Mouse (Mus musculus) layer of hippocampus, adult 8-10 months (tissue): ENCODE measurements at regions not wholly inside any gene's neighbourhood (a gene's known extent, or its start where the extent isn't known, plus 50 kb on each side); places are given as distances from the start of the nearest gene placed in this dataset.
A peak's percentile ranks its signal among the peaks of the same experiment; 100 is the strongest.

ENCODE experiments used
- DNase-seq, 2 experiments: peaks; one replicate each; pipeline ENCODE4 v3.0.0; 2022; ENCODE audit warnings: low spot score in 2 of 2

DNA sequence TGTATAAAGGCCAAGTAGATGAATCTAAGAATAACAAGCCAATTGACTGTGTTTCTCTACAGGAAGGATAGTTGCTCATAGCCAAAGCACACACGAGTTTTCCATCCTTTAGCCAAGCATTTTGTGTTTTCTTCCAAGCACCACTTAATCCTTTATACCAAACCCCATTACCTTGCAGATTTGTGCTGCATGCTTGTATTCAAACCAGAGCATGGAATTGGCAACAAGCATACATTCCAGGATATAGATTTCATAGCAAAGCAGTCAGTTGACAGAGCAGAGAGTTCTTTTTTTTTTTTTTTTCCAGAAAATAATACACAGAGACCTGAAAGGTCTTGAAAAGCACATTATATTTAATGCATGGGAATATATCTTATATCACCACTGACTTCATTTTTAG lies 169.9 kb downstream of the Pom121l12 start:
- no peak for DNase-seq

DNA sequence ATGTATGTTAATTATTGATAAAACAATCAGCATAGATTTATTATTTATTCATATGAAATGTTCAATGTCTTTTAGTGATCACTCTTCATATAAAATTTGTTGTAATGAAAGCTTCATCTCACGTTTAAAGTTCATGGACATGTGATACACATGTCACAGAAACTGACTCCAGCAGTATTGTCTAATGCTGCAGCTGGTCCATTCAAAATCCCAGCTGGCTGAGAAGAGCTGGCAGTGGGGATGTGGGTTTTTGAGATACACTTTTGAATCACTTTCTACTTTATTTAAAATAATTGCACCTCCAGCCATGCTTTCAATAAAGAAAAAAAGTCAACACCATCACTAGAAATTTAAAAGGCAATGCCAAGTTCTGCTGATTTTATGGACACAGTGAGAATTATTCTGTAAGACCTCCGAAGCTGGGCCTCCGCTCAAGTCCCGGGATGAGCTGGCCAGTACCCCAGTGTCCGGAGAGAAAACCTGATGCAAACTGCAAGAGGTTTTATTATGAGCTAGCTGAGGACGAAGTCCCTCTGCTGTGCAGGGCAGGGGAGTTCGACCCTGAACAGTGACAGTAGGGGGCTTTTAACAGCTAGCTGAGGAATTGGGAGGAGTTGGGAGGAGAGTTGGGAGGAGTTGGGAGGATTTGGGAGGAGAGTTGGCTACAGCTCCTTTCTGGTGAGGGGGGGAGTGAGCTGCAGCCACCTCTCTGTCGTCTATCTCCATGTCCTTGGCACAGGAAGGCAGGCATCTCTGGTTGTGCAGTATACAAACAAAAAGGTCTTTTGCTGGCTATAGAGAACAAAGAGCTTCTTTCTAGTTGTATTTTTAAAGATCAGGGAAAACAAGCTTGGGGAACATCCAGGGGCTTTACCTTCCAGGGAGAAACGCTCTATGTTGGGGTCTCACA lies 170.6 kb downstream of the Pom121l12 start:
- no peak for DNase-seq

DNA sequence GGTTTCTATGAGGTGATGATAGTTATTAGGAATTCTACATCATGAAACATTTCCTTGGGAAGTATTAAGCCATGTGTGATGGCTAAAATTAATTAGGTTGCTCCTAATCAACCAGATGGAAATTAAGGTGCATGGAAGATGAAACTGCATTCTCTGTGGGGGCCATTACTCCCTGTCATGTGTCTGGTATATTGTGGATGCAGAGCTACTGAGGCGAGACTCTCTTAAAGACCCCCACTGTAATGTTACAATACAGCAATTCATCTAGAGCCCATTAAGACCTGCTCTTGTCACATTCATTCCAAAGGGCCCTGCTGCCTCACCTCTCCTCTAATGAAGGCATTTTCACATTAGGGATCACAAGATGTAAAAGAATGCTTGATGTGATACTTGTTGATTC lies 199.2 kb downstream of the Pom121l12 start:
- no peak for DNase-seq

DNA sequence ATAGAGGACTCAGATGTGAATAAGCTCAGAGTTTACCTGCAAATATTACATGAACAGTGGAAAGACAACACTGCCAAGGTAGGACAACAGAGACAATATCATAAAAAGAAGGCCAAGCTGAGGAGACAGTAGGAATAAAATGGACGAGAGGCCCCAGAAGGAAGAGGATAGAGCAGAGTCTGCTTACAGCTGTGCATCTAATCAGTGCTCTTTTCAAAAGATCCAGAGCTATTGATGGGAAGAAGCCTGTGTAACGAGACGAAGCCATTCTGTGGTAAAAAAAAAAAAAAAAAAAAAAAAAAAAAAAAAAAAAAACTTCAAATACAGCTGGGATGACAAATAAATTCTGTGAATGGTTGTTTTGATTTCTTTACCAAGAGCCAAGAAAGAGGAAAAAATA lies 200.2 kb downstream of the Pom121l12 start:
- DNase-seq: no peak

DNA sequence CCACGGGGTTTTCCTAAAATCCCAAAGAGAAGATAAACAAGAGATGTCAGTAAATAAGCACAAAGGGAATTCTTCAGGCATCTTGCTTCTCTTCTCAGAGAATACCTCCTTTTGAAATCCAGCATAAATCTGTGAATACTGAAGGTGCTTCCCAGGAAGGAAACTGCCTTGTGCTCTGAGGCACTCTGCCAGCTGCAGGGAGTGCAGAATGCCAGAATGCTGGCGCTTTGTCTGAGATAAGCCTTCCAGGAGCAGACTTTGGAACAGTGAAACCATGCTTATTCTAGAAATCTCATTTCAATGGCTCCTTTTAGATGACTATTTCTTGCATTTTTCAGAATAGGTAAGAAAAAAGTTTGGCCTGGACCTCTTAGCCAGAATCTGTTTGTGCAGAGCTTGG lies 219.9 kb downstream of the Pom121l12 start:
- peak in 1 of 2 experiments; percentile 17 for DNase-seq
